ENCODE assay signal across 15 mouse cellular contexts in genomic region chr2:50654221-50654952, GRCm38 (mm10).
DNase-seq lines count a peak whose midpoint lies in the region; ATAC-seq and TF ChIP-seq lines count a peak whose summit lies in the region.
"Had no signal": no experiment of that assay in that cellular context is flagged by ENCODE, and none has a peak within 500 bp of the region (broad histone marks: within the 10 kb centered on the region; RNA-seq: fewer than 3 reads in every experiment).

No protein-coding gene starts in this region.

- H3K79me2 ChIP-seq in heart, adult 2 months (replicated peaks; ENCODE audit: control insufficient read depth, insufficient read depth, low read length) = no peaks in the 10 kb centered on the region

- WGBS in heart, adult 2 months = 72% methylated on average over 8 of the region's 8 CpGs

- TF ChIP-seq CTCF in heart, adult 2 months (IDR thresholded peaks at IDR 0.05) = no peak

- H3K4me1 ChIP-seq in heart, adult 2 months (ENCODE audit: control insufficient read depth, insufficient read depth, low read length) = peaks cover 2% of the 10 kb centered on the region
- H3K4me1 ChIP-seq: liver, embryonic 12.5 days had no signal

- intact Hi-C loops in heart, adult 2 months (cut with DNase I) = no loop called here
- intact Hi-C loops in heart, postnatal 14 days (cut with DNase I) = no loop called here

- DNase-seq in heart, adult 2 months = no peak
- DNase-seq in heart, postnatal 14 days = no peak
- DNase-seq in brain, adult 2 months (ENCODE audit: low read depth, low spot score) = peak; percentile 73
- DNase-seq in cerebellum, postnatal 10 days = peak; percentile 61 to 70
- DNase-seq in gastrocnemius, postnatal 10 days = no peak
- no peak for DNase-seq in ovary, postnatal 10 days (ENCODE audit: low spot score)
- DNase-seq: kidney, adult 18-20 months had no signal

- H3K9ac ChIP-seq in heart, adult 2 months (ENCODE audit: low read depth, low read length) = no peak overlapping the region
- H3K9ac ChIP-seq: embryonic facial prominence, embryonic 12.5 days; hindbrain, embryonic 12.5 days; liver, embryonic 12.5 days; lung, embryonic 14.5 days had no signal

- no peaks in the 10 kb centered on the region for H3K27me3 ChIP-seq in heart, adult 2 months (ENCODE audit: control insufficient read depth, insufficient read depth, low read length)
- H3K27me3 ChIP-seq: embryonic facial prominence, embryonic 12.5 days; hindbrain, embryonic 12.5 days; liver, embryonic 12.5 days had no signal

- TF ChIP-seq EP300 in heart, adult 2 months (IDR thresholded peaks at IDR 0.05; ENCODE audit: insufficient read depth, low read depth, low read length) = no peak

- H3K4me3 ChIP-seq in heart, adult 2 months = no peak overlapping the region
- H3K4me3 ChIP-seq: embryonic facial prominence, embryonic 12.5 days; hindbrain, embryonic 12.5 days; layer of hippocampus, adult 2 months; liver, embryonic 12.5 days; myocyte had no signal

- peak overlapping the region; percentile 2; the same call in 1 of the 2 replicates for H3K27ac ChIP-seq in heart, adult 2 months
- H3K27ac ChIP-seq: embryonic facial prominence, embryonic 12.5 days; hindbrain, embryonic 12.5 days; layer of hippocampus, adult 2 months; liver, embryonic 12.5 days; macrophage had no signal

- H3K36me3 ChIP-seq in heart, adult 2 months (ENCODE audit: control insufficient read depth, insufficient read depth, low read length) = no peaks in the 10 kb centered on the region
- H3K36me3 ChIP-seq: embryonic facial prominence, embryonic 12.5 days; hindbrain, embryonic 12.5 days; liver, embryonic 12.5 days had no signal

- TF ChIP-seq POLR2A in heart, adult 2 months (IDR thresholded peaks at IDR 0.05; ENCODE audit: insufficient read depth, low read depth, low read length) = no peak

- ATAC-seq in cerebellum, adult (ENCODE audit: insufficient number of reproducible peaks, low FRiP score, low TSS enrichment) = peak; percentile 36; the same call in 1 of the 2 replicates
- ATAC-seq: liver, embryonic 12.5 days had no signal

Comparison
In these comparisons a context has a peak if more than half of its experiments do, and no peak if none do; other contexts are left out.
1. DNase-seq: peak in brain, adult 2 months (single experiment) and cerebellum, postnatal 10 days (2 of 2); none in heart, adult 2 months (0 of 2), heart, postnatal 14 days (0 of 2), gastrocnemius, postnatal 10 days (single experiment) and ovary, postnatal 10 days (single experiment).